Mouse (Mus musculus): Measurements from ENCODE around the gene Ank.
A peak's percentile ranks its signal among the peaks of the same experiment; 100 is the strongest.

Gene Ank

DNA sequence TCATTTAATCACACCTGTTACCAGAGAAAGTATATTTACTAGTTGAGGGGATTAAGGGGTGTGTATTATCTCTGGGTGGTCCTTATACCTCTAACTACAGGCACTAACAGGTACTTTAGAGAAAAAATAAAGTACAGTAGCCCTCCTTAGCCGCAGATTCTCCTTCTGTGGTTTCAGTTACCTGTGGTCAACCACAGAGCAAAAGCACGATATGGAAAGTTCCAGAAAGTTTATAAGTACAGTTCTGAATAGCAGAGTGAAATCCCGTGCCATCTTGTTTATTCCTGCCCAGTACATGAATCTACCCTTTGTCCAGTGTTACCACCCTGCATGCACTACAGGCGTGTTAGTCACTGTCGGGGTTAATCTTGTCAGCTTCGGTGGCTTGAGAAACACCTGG lies 112.4 kb downstream of the Ank start:
- no peak for DNase-seq

DNA sequence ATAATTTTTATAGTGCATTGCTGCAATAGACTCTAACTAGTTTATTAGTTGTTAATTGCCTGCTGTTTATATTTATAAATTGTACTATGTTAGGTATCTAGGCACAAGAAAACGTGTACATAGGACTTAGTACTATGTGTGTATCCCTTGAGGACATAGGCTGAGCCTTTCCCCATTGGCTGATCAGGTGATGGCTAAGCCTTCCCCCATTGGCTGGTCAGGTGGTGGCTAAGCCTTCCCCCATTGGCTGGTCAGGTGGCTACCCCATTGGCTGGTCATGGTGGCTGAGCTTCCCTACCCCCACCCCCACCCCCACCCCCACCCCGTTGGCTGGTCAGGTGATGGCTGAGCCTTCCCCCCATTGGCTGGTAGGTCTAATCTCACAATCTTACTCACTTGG lies 113.4 kb downstream of the Ank start:
- no peak for DNase-seq

DNA sequence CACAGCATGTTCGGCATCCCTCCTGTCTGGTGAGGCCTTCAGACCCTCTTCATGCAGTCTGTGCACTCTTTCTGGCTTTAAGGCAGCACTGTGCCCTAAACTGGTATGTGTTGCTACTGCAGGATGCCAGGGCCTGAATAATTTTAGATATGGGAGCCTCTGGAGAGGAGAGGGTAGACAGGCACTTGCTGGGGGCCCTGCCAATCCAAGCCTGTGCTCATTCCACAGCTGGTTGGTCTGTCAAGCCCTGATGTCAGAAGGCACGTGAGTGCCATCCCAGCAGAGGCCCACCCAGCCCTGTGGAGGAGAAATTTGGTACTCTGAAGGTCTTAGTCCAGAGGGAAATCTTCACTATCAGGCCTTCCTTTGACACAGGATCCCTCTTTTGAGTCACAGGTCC lies 114.3 kb downstream of the Ank start:
- DNase-seq, result no peak

DNA sequence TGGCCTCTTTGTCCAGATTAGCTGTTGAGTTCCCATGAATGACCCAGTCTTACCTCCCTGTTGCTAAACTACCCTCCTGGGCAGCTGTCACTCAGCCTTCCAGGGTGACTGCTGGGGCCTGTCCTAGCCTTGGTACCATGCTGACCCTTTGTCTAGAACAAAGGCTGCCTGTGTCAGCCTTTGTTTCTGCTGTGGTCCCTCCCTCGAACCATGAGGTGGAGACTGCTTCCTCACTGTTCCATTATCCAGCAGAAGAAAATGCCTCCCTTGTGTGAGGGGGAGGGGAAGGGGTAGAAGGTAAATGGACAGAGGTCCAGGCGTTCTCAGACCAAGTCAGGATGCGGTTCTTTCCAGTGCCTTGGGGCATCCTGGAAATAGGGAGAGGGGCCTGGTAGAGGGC lies 115.2 kb downstream of the Ank start:
- DNase-seq, result no peak

DNA sequence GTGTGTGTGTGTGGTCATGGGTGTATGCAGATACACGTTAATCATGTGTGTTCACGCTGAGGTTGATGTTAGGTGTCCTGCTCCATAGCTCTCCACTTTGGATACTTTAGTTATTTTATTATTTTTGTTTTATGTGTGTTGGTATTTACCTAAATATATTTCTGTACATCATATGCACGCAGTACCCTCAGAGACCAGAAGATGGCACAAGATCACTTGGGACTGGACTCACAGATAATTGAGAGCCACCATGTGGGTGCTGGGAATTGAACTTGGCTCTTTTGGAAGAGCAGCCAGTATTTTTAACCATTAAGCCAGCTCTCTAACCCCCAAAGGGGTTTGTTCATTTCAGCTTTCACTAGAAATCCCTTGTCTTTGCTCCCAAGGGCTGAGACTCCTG lies 116.0 kb downstream of the Ank start:
- peak; percentile 66 for DNase-seq

DNA sequence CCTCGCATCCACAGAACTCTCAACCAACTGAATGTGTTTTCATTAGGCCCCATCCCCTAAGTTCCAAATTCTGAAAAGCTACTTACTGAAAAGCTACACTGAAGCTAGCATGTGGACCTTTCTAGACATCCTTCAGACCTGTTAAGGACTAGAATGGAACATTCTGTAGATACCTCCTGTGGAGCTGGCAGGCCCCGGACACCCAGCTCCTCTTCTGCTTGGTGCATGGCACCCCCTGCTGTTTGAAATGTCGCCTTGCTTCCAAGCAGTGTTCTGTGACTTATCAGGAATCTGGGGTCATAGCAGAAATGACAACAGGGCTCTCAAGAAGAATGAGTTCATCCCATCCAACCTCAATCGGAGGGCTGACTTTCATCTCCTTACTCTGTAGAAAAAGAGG lies 116.6 kb downstream of the Ank start:
- DNase-seq, result peak; percentile 76

DNA sequence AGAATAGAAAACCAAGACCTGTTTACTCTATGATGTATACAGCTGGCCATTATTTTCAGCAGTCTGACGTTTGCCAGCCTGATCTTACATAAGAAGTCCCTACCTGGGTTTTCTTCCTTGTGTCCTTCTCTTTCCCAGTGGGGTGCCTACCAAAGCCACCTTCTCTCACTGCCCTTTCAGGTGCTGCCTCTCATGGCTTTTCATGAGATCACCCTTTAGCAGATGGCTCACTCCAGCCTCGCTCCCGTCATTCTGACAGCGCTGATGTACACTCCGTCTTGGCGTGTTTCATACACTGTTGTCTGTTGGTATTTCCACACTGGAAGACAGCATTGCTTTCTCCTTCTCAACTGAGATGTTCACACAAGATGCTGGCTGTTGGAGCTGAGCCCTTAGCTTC lies 117.1 kb downstream of the Ank start:
- DNase-seq, result peak; percentile 67

GRCm38 (mm10) chr15:27585466-27586092 lies 119.1 kb downstream of the Ank start:
- DNase-seq, result no peak

DNA sequence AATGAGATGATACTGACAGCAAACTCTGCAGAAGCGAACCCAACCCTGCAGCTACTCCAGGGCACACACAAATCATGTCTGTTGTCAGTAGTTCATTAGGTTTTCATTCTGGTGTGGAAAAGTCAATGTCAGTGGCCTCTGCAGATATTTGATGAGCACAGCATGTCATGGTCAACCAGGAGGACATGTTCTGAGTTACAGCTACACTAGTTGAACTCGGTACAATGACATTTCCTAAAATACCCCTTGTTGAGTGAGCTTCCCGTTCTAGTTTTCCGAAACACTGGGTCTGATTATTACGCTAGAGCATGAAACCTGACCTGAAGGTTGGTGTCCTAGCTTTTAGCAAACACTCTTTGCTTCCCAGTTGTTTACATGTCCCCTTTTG lies 119.6 kb downstream of the Ank start:
- no peak for DNase-seq

DNA sequence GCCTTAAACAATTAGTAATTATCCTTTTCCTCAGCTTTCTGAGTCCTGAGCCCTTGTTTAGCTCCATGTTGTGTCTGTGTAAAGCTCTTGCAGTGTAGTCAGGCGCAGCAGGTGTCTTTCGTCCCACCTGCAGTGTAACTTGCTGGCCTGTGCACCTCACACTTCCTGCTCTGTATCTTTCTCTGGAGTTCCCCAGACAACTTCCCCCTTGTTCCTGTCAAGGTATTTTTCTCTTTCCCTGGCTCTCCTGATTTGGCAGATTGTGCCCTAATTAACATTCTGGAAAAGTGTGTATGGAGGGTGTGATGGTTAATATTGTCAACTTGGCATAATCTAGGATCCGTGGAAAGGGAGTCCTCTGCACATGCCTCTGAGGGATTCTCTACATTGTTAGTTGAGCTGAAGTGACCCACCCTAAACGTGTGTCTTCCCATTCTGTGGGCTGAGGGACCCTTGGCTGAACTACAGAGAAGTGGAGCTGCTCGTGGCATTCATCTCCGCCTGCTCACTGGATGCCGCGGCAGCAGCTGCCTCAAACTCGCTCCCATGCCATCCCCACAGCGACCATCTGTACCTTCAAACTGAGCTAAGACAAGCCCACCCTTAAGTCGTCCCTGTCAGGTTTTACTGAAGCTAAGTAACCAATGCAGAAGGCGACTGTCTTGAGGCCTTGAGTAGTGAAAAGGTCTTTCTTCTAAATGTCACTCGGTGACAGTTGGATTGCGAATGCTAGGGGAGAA lies 121.8 kb downstream of the Ank start:
- DNase-seq, result peak; percentile 60

DNA sequence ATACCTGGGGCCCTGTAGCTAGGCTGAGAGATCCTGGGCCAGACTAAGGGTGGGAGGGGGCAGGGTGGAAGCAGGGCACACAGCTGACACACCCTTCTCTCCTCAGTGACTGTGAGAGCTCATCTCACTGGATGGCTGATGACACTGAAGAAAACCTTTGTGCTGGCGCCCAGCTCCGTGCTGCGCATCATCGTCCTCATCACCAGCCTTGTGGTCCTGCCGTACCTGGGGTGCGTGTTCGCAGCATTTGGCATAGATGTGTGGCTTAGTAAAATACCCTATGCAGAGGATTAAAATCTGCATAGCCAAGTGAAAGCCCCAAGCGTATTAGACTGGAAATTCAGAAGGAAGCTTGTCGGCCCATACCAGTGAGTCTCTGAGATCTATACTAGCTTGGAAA lies 124.3 kb downstream of the Ank start:
- no peak for DNase-seq

DNA sequence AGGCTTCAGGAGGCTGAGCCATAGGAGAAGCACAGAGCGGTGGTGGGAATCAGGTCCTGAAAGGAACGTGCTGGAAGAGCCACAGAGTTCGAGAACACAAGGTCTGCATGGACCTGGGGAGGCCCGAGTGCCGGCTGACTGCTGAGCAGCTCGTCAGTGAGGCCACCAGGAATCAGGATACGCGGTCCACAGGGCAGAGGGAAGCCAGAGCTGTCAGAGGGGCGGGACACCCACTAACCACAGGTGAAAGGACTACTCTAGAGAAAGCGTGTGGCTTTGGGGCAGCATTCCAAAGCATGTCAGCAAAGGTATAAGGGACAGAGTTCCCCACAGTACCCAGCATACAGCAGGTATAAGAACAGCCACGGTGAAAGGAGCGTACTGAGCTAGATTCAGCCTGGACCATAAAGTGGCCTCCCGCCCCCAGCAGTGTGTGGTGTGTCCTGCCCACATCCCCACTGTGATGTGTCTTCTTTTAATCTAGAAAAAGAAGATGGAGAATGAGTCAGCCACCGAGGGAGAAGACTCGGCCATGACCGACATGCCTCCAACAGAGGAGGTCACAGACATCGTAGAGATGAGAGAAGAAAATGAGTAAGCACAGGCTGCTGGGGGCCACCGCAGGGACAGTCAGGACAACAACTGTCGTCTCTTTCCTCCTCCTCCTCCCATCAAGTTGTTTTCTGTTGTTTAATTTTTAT lies 126.3 kb downstream of the Ank start:
- DNase-seq, result no peak

GRCm38 (mm10) chr15:27593717-27594116 lies 127.2 kb downstream of the Ank start:
- peak; percentile 67 for DNase-seq

- no peak for DNase-seq
Observed at GRCm38 (mm10) chr15:27594973-27595372, 128.5 kb downstream of the Ank start.

DNA sequence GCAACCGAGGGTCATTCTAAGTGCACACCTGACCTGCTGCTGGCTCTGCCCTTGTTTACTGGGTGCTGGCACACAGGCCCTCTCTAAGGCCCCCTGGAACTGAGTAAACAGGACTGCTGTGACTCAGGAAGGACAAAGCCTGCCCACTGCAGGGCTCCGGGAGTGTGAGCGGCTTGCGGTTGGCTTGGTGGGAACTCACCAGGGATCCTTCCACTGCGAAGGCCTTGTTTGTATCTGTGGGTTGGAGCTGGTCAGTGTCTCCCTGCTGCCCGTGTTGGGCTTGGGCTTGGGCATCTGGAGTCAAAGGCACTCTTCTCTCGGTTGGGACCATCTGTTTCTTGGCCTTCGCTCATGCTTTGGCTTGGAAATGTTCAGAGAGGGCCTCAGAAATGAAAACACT lies 129.1 kb downstream of the Ank start:
- DNase-seq, result no peak

- DNase-seq, result no peak
Observed at GRCm38 (mm10) chr15:27596463-27597140, 130.1 kb downstream of the Ank start.

GRCm38 (mm10) chr15:27597516-27597915 lies 131.0 kb downstream of the Ank start:
- no peak for DNase-seq

GRCm38 (mm10) chr15:27598786-27599385 lies 132.4 kb downstream of the Ank start:
- no peak for DNase-seq

DNA sequence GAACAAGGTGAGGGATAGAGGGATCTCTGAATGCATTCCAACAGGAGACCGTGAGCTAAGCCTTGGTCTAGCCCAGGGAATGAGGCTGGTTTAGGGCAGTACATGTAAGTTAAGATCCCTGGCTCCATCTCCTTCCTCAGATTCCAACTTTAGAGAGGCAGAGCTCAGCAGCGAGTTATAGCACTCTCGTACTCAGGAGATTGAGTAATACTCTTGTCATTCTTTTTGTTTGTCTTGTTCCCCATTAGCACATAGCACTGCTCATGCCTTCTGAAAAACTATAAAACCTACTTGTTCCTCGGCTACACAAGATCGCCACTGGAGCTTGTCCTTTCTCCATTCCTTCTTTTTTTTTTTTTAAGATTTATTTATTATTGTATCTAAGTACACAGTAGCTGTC lies 134.0 kb downstream of the Ank start:
- no peak for DNase-seq

GRCm38 (mm10) chr15:27604558-27604957 lies 138.1 kb downstream of the Ank start:
- DNase-seq, result no peak

DNA sequence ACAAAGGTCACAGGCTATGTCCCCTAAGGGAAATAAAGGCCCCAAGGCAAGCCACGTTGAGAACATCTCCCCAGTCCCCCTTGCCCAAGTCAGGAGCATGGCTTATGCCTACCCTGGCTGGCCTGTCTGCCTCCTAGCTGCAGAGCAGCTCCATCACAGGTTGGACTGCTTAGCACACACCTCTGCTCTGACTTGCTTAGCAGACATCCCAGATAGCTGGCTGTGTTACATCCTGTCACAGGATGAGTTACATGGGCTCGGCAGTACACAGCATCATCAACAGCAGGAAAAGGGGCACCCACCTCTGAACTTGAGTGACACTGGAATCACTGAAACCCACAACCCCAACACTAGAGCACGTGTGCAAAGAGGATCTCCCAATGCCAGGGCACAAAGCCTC lies 138.8 kb downstream of the Ank start:
- no peak for DNase-seq

- DNase-seq, result no peak
Observed at GRCm38 (mm10) chr15:27609554-27609953, 143.1 kb downstream of the Ank start.

GRCm38 (mm10) chr15:27612533-27613221 lies 146.2 kb downstream of the Ank start:
- DNase-seq, result peak; percentile 83
